Mouse (Mus musculus): ENCODE measurements at regions not wholly inside any gene's neighbourhood (a gene's known extent, or its start where the extent isn't known, plus 50 kb on each side); places are given as distances from the start of the nearest gene placed in this dataset.

DNA sequence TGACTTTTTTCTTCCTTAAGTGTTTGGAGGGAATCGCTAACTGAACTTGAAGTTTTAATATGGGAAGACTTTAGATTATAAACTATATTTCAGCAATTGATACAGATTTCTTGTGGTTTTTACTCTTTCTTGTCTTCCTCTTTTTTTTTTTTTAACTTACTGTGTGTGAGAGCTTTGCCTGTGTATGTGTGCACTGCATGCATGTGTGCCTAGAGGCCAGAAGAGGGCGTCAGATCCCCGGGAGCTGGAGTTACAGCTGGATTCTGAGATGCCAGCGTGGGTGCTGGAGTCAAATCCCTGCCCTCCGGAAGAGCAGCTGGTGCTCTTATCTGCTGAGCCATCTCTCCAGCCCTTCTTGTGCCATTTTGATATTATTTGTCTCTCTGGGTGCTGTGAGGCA lies 129.6 kb downstream of the Trim33 start:
- DNase-seq: no peak

DNA sequence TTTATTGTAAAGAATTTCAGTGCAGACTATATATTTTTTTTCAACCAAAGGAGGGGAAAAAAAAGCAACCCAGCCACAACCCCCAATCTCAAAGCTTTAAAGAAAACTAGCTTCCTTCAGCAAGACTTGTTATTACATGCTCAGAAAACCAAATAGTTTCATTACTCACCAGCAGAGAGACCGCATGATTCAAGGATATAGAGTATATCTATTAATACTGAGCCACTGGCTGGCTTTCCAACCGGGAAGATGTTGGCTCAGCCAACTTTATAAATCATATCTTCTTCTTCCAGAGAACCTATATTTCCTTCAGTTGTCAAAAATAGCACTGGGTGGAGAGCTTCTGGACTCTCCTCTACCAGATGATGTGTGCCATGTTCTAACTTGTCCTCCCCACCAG lies 133.2 kb downstream of the Trim33 start:
- no peak for DNase-seq

DNA sequence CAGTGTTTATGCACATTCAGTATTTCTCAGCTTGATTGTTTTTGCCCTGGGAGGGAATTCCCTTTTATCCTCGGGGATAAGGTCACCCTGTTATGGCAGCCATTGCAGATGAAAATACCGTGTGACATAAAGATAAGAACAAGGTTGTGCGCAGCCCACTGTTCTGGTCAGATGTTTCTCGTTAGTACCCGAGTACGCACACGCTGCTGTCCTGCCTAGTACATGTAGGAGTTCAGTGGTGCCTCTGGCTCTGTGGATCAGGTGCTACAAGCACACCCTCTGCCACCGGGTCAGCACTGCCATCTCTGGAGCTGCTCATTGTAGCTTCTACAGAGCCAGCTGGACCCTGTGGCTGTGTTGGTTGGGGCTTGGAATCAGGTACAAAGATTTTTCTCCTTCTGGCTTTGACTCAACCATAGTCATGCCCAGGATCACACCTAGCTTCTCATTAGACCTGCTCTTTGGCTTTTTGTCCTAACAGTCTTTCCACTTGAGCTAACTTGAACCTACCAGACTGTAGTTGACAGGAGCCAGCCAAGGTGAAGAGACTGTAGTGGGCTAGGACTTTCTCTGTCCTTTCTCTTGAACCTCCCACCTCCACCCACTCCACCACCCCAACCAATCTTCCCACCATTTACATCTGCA lies 136.1 kb downstream of the Trim33 start:
- no peak for DNase-seq

DNA sequence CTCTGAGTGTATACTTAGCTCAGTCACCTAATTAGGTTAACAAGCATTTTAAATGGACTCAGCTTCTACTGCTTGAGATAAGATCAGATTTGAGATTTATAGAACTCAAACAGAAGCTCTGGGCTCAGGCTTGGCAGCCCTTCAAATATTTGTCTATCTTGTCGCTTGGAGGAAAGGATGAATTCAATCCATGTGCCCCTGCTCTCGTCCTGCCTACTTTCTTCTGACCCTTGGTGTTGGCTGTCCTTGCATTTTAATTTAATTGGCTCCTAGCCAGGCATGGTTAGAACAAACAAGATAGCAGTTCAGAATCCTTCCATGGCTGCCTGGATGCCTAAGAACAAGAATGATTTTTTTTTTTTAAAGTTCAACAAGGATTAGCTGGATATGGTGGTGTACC lies 137.2 kb downstream of the Trim33 start:
- DNase-seq: no peak

DNA sequence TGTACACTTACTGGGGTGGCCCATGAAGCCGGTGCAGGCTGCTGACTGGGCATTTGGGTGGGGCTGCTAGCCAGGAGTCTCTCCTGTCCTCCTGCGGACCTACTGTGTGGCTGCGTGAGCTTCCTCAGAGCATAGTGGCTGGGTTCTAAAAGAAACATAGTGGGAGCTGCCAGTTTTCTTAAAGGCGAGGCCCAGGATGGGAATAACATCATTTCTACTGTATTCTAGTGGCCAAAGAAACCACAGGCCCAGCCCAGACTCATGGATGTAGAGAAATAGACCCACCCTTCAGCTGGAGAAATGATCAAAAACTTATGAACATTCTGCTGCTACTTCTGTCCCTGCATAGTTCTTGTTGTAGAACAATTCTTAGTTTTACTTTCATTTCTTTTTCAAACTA lies 138.7 kb downstream of the Trim33 start:
- DNase-seq: no peak

DNA sequence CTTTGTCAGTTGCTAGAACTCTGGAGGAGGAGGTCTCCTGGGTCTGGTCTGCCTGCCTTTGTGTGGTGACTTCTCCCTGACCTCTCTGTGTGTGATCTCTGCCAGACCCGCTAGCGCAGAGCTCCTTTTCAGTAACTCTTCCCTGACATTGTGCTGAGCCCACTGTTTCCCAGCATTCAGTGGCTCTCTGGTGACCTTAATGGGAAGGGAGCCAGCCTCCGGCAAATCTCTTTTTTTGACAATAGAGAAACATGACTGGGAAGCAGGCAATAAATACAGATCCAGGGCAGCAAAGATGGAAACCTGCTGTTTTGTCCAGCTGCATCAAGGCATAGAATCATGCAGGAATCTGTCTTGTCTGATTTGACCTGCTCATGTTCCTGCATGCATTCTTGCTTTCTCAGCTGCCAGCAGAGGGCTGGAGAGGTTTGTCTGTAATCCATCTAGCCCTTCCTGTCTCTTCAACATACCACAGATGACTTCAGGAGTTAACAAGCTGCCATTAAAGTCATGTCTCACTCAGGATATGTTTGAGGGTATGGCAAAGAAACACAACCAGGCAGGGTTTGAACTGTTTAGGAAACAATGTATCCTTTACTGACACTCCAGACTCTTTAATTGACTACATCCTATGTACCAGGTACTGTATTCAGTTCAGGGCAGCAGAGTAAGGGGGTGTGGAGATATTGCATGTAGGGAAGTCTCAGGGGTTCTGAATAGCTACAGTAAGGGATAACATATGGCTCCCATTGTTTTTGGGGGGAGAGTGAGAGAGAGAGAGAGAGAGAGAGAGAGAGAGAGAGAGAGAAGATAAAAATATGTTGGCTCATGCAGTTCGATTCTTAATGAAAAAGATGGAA lies 140.9 kb downstream of the Trim33 start:
- DNase-seq: no peak

DNA sequence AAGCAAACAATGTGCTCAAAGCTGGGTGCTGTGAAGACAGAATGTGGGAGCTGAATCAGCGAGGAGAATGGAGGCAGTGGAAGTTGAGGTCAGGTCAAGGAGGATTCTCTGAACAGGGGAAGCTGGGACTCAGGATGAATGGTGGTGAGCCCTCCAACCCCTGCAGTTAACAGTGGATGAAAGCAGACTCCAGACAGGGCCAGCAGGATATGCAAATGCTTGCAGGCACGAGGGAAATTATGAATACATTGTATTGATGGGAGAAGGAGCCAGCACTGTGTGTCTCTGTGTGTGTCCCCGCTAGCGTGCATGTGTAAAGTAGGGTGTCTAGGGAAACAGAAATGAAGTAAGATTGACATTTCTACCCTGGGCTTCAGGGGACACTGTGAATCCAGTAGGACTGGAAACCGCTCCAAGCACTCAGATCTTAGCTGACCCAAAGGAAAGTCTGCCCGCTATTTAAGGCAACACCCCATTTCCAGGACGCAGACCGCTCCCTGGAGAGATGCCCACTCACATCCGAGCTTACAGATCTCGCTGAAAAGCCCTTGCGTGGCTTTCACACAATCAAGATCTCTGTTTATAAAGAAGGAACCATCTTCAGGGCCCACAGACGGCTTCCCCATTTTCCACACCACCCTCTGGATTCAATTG lies 141.7 kb downstream of the Trim33 start:
- no peak for DNase-seq

DNA sequence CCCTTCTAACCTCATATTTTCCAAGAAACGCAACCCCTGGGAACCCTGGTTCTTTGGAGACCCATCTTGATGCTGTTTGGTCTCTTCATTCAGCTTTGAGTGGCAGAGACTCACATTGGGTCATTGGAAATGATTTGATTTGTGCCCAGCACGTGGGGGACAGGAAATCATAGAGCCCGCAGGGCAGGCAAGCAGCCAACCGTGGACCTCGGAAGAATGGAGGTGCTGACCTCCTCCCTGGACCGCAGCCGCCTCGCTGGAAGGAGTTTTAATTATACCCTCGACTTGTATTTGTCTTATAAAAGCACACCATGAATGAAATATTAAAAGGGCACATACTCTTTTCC lies 142.2 kb downstream of the Trim33 start:
- no peak for DNase-seq

DNA sequence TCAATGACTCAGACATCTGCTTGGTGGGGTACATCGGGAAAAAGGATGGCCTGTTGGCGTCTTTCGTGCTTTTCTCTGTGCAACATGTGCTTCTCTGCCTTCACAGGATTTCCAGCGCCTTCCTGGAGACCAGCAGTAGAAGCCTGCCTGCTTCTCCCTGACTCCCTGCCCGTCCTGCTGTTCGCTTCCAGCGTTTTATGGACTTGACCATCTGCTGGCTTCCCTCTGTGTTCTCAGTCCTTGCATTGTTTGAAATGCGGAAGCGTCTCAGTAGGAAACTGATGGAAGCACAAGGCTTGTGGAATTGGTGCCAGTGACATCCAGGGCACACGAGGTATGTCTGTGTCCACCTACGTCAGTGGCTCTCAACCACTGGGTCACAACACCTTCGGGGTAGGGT lies 143.7 kb downstream of the Trim33 start:
- DNase-seq: no peak

DNA sequence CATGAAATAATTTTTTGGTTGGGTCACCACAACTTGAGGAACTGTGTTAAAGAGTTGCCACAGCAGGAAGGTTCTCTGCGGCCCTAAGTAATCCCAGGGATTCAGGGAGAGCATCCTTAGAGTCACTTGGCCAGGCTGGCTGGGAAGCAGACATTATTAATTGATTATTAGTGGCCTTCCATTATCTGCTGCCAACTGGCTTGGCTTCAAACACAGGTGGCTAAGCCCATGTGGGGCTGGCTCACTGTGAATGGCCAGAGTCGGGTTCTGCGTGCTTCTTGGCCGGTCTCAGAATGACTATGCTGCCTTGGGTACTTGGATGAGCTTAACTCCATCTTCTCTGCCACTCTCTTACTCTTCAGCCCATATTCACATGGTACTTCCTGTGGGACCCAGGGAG lies 144.2 kb downstream of the Trim33 start:
- no peak for DNase-seq

DNA sequence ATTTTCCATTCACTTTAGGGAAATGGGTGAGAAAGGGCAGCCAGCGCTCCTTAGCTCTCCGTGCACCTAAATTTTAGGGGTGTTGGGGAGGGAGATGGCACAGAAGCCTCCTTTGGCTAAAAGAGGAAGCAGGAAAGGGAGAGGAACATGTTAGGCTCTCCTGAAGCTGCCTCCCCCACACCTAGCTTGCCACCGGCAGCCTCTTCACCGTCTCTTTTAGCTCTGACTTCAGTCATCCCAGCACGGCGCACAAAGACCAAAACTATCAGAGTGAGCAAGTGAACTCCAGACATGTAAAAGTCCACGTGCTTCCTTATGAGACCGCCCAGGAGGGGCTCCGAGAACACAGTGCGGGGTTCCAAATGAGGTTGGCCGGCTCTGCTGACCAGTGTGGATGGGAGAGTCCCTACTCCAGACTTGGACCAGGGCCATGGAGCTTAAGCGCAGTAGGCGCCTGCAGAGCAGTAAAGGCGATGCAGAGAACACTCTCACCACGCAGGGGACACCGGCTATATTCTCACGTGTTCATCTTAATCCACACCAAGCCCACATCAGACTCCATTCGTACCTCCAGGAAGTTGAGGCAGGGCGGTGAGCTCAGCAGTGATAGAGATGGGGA lies 146.8 kb downstream of the Trim33 start:
- no peak for DNase-seq

DNA sequence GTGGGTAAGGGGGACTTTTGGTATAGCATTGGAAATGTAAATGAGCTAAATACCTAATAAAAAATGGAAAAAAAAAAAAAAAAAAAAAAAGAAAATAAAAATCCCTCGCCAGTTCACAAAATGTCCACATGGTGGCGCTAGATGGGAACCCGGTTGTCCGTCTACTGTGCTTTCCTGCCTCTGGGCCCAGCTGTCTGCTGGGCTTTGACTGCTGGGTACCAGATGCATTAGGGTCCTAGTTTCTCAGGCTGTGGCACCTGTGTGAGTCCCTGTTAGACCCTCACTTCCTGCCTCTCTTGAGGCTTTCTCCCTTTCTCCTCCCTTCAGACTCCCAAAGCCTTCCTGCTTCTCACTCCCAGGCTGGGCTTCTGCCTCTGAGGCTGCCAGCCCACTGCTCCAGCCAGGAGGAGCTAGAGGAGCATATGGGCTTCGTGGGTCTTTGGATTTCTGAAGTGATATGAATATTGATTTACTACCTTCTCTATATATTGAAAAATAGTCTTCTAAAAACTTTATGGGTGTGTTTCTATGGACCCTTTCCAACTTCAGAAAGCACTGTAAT lies 145.7 kb upstream of the Syt6 start:
- no peak for DNase-seq

DNA sequence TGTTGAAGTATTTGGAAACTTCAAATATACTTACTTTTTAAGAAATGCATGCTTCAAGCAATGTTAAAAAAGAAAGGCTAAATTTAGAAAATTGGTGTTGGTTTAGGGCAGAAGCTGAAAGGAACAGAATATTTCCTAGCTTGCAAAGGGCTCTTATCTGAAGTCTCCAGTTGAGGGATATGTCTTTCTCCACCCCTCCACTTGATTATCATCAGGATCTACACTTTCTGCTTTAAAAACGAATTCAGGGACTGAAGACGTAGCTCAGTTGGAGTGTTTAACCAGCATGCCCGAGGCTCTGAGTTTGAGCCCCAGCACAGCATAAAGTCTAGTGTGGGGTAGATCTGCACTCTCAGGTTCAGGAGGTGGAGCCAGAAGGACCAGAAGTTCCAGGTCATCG lies 144.9 kb upstream of the Syt6 start:
- no peak for DNase-seq

DNA sequence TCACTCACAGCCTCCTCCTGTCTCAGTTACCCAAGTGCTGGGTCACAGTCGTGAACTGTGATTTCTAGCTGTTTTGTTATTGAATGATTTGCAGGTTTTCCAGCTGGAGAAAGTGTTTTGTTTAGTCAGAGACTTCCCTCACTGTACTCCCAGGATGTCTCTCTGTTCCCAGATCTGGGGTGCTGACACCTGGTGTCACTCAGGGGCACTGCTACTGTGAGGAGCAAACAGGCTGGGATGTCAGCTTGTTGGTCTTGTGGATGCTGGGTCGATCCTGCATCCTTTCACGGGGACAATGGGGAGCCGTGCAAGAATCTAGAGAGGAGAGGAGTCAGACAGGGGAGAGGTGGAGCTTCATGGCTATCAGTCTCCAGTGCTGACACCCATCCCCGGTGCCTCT lies 142.8 kb upstream of the Syt6 start:
- no peak for DNase-seq

DNA sequence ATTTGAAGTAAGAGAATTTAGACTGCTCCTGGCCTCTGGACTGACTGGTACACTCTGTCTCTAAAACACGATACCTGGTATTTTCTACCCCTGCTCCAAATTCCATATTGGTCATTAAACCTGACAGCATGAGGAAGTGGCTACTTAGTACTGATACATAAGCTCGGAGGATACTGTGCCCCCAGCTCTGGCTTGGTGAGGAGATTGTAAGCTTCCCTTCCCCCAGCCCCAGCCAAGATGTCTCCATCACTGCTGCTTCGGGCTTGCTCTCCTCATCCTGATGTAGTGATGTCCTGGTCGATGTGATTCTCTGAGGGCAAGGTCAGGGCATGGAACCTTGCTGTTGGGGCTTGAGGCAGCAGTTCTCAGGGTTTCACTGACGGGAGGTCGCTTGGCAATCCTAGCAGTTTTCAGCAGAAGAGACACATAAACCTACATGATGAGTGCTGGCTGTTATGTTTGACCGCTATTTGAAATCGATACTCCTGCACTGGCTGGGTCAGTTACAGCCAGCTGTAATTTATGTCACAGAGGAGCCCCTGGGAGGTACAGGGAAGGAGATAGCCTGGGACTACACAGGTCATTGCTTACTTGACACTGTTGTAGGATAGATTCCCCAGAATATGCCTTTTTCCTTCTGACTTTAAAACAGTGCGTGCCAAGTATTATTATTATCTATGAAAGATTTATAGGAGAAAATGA lies 138.0 kb upstream of the Syt6 start:
- no peak for DNase-seq

DNA sequence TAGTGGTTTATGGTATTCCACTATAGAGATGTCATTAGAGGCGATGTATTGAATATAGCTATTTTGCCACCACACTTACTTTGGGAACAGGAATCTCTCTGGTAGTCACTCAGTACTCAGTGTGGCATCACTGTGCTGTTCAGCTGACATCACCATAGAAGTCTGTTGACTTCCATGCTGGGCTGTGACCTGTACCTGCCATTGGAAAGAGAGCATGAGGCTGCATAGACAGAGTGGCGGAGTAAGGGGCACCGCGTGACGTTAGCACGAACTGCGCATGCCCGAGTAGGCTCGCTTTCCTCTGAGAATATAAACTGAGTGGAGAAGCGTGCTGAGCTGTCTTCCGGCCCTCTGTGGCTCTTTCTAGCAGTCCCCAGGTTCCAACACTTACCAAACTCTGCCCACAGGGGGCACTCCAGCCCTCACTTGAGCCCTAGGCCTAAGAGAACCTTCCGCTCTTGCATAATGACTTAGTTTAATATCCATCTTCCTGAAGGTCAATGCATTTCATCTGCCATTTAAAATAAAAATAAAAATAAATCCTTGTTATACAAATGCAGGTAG lies 136.2 kb upstream of the Syt6 start:
- peak; percentile 76 for DNase-seq

DNA sequence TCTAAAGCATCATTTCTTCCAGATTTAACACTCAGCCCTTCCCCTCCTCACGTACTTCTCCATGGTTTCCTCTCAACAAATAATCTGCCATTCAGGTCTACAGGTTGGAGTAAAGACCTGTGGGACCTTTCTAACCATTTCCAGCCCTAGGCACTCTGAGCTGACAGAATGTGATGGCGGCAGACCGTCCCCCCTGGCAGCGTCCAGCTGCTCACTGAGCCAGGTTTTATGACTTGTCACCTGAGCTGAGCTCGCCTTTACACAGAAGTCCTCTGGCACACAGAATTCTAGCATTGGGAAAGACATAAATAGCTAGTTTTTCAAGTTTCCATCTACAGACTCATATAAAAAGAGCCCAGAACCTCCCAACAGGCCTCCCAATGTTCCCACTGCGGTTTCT lies 131.8 kb upstream of the Syt6 start:
- no peak for DNase-seq

DNA sequence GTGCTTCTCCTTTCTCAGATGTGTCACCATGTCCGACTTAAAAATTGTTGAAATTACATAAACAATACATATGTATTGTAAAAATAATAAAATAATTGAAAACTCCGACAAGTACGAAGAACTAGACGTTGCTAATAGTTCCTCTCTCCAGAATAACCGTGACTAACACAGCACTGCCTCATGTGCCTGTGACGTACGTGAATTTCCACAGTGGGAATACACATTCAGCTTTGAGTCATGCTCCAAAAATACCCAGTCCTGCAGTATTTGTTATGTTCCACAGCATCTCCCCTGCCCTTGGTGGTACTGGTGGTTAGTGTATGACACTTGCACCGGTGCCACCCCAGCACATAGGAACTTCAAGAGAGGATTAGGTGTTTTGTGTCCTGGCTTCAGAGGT lies 129.2 kb upstream of the Syt6 start:
- DNase-seq: no peak

DNA sequence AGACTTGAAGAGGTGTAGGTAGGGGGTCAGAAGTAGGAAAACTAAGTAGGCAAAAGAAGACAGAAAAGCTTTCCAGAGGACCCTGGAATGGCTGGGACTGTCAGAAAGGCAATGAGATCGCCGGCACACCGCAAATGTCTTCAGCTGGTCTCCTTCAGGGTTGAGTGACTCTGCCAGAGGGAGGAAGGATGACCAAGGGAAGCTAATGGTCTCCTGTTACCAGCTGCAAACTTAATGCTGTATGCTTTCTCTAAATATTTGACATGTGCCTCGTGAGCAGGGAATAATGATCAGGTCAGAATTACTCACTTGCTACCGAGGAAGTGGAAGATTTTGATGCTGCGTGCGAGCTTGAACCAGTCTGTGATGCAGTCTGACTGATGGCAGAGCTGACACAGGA lies 125.2 kb upstream of the Syt6 start:
- no peak for DNase-seq

DNA sequence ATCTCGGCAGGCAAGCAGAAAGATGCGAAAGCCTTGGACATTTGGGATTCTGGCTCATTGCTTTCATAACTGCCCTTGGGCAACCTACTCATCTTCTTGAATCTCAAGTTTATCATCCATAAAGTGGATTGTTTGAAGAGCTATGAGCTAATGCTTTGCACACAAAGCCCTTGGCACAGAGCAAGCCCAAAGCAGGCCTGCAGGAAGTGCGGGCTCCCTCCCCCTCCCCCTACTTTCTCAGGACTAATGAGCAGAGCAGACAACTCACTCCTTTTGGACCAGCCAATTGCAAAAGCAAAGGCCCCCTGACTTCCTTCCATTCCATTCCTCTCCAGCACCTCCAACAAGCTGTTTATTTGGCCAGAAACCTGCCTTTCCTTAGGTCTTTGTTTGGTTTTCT lies 123.1 kb upstream of the Syt6 start:
- DNase-seq: no peak

DNA sequence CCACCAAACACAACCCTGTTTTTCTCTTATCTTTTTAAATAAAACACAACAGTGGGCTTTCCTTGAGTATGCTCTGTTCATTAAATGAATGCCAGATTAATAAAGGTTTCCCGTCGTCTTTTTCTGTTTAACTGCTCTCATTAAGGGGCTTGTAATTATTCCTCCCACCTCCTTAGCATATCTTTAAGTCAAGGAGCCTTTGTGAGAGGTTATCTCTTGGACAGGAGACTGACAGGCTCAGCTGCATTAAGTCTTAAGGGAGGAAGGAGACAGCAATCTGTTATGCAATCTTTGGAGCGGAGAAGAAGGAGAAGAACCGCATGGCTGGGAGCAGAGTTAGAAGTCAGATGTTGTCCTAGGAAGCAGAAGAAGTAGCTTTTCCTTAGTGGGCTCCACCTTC lies 111.3 kb upstream of the Syt6 start:
- DNase-seq: no peak

DNA sequence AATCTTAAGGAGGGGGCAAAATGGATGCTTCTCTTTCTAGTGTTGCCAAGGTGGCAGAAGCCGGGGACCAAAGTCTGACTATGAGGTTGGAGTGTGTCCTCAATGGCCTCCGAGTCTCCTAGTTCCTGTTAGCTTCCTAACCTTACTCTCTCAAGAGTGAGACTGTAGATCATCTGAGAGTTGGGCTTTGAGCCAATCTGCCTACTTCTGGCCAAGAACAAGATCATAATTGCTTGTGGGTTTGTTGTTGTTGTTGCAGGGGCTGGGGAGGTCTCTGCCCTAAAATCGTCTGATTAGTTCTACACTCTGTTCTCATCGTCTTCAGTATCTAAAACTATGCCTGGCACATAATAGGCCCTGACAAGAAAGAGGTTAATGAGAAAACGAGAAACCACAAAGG lies 110.8 kb upstream of the Syt6 start:
- DNase-seq: no peak

DNA sequence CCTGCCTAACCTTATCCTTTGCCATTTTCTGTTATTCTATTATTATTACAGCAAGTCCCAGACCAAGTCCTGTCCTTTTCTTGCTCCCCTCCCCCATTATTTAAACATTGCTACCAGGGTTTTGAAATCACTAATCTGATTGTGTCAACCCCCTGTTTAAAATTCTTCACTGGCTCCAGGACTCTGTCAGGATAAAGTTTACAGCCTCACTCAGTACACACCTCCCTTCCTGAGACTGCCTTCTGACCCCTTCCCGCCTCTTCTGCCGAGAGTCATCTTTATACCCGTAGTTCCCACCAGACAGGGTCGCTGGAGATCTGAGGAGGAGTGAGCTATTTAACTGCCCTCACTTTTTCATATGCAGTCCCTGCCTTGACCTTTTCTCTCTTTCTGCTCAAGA lies 110.3 kb upstream of the Syt6 start:
- no peak for DNase-seq
